Mouse (Mus musculus) embryonic facial prominence, embryonic 14.5 days (tissue): Measurements from ENCODE around the gene Mturn. TPM values are rescaled to one million over a fixed set of nuclear protein-coding genes. Genes with fewer than 3 reads are reported as not detected.

Experiments
- polyA plus RNA-seq: library from polyadenylated mRNA; unstranded; fragments of >200 nt; fragmentation: Nextera tagmentation; extraction: Ambion mirVana; gene quantifications from 2 replicates; pipeline ENCODE4 v1.2.1, GENCODE M21; 2014

Mturn gene
- polyA plus RNA-seq, 1 experiment from 2014 or later = 17.9 TPM

Other genes with a start within 250 kb of the Mturn start
- gene Scrn1, start 115.1 kb upstream of the Mturn start, polyA plus RNA-seq = 12.8 and 13.8 TPM in 2 replicates
- gene Plekha8, start 86.5 kb upstream of the Mturn start, polyA plus RNA-seq = 10.1 and 11.1 TPM in 2 replicates
- 74.6 and 81.1 TPM in 2 replicates for gene Fkbp14, start 84.3 kb upstream of the Mturn start, polyA plus RNA-seq
- gene Znrf2, start 135.3 kb downstream of the Mturn start, polyA plus RNA-seq = 4.9 and 5.1 TPM in 2 replicates